9 mouse cellular contexts compared by ENCODE assay signal in genomic region chr8:94377714-94378205, GRCm38 (mm10). TPM values are rescaled to one million over a fixed set of nuclear protein-coding genes. Genes with fewer than 3 reads are reported as not detected.
DNase-seq lines count a peak whose midpoint lies in the region; ATAC-seq and TF ChIP-seq lines count a peak whose summit lies in the region.
"Had no signal": no experiment of that assay in that cellular context is flagged by ENCODE, and none has a peak within 500 bp of the region (broad histone marks: within the 10 kb centered on the region; RNA-seq: fewer than 3 reads in every experiment).

No protein-coding gene starts in this region.

- H3K4me2 ChIP-seq in hindbrain, postnatal 0 days (ENCODE audit: low read depth, low read length), result no peak overlapping the region
- H3K4me2 ChIP-seq in heart, embryonic 16.5 days (ENCODE audit: low read depth, low read length), result no peak overlapping the region
- no peak overlapping the region for H3K4me2 ChIP-seq in limb, embryonic 14.5 days (replicated peaks; ENCODE audit: low read depth, low read length, severe bottlenecking)
- H3K4me2 ChIP-seq: embryonic facial prominence, embryonic 15.5 days had no signal

- ATAC-seq in hindbrain, postnatal 0 days, result no peak
- peak; percentile 65; the same call in 1 of the 2 replicates for ATAC-seq in heart, embryonic 16.5 days (replicated peaks; ENCODE audit: extremely low read depth, insufficient read depth, low FRiP score)
- ATAC-seq in limb, embryonic 14.5 days (ENCODE audit: low FRiP score, low read depth), result peak; percentile 88

- WGBS in hindbrain, postnatal 0 days, result 51% methylated on average over 11 of the region's 11 CpGs
- 75% methylated on average over 11 of the region's 11 CpGs for WGBS in hindbrain, embryonic 10.5 days
- WGBS in heart, embryonic 16.5 days, result 43% methylated on average over 11 of the region's 11 CpGs
- 36% methylated on average over 11 of the region's 11 CpGs for WGBS in limb, embryonic 14.5 days
- 20% methylated on average over 11 of the region's 11 CpGs for WGBS in small intestine, adult 2 months

- TF ChIP-seq CTCF in hindbrain, postnatal 0 days (IDR thresholded peaks at IDR 0.05; ENCODE audit: low read depth), result no peak
- no peak for TF ChIP-seq CTCF in small intestine, adult 2 months (IDR thresholded peaks at IDR 0.05; ENCODE audit: extremely low read depth, insufficient read length, insufficient replicate concordance, low read depth, low read length)

- H3K4me3 ChIP-seq in hindbrain, postnatal 0 days (ENCODE audit: low read length), result no peak overlapping the region
- no peak overlapping the region for H3K4me3 ChIP-seq in hindbrain, embryonic 10.5 days
- H3K4me3 ChIP-seq in heart, embryonic 16.5 days (ENCODE audit: low read length), result no peak overlapping the region
- no peak overlapping the region for H3K4me3 ChIP-seq in limb, embryonic 14.5 days (replicated peaks; ENCODE audit: low read length)
- H3K4me3 ChIP-seq in small intestine, adult 2 months (ENCODE audit: low read depth, low read length), result peak overlapping the region; percentile 37
- H3K4me3 ChIP-seq: embryonic facial prominence, embryonic 15.5 days had no signal

- no peaks in the 10 kb centered on the region for H3K9me3 ChIP-seq in hindbrain, postnatal 0 days (ENCODE audit: low read length)
- no peaks in the 10 kb centered on the region for H3K9me3 ChIP-seq in hindbrain, embryonic 10.5 days
- no peaks in the 10 kb centered on the region for H3K9me3 ChIP-seq in heart, embryonic 16.5 days (replicated peaks; ENCODE audit: control insufficient read depth, low read length)
- no peaks in the 10 kb centered on the region for H3K9me3 ChIP-seq in limb, embryonic 14.5 days (ENCODE audit: control insufficient read depth, low read length)
- H3K9me3 ChIP-seq: embryonic facial prominence, embryonic 15.5 days had no signal

- no peaks in the 10 kb centered on the region for H3K27me3 ChIP-seq in hindbrain, postnatal 0 days (ENCODE audit: insufficient read depth, low read length)
- no peaks in the 10 kb centered on the region for H3K27me3 ChIP-seq in hindbrain, embryonic 10.5 days (ENCODE audit: insufficient read depth, poor library complexity, severe bottlenecking)
- no peaks in the 10 kb centered on the region for H3K27me3 ChIP-seq in heart, embryonic 16.5 days (ENCODE audit: control insufficient read depth, insufficient read depth, low read length)
- no peaks in the 10 kb centered on the region for H3K27me3 ChIP-seq in limb, embryonic 14.5 days (ENCODE audit: control insufficient read depth, insufficient read depth, low read length)
- no peaks in the 10 kb centered on the region for H3K27me3 ChIP-seq in small intestine, adult 2 months (ENCODE audit: control insufficient read depth, insufficient read depth, low read length)
- H3K27me3 ChIP-seq: embryonic facial prominence, embryonic 15.5 days had no signal

- intact Hi-C loops in left cerebral cortex, postnatal 25 days (cut with DNase I), result no loop called here

- no peak for TF ChIP-seq POLR2A in limb, embryonic 14.5 days (IDR thresholded peaks at IDR 0.05; ENCODE audit: borderline replicate concordance, extremely low read depth, insufficient read depth, insufficient read length)
- TF ChIP-seq POLR2A in small intestine, adult 2 months (IDR thresholded peaks at IDR 0.05; ENCODE audit: low read depth, low read length), result no peak

- peaks cover 4% of the 10 kb centered on the region; the same call in 1 of the 2 replicates for H3K4me1 ChIP-seq in hindbrain, postnatal 0 days (ENCODE audit: insufficient read depth, low read length)
- H3K4me1 ChIP-seq in hindbrain, embryonic 10.5 days (replicated peaks), result no peaks in the 10 kb centered on the region
- peaks cover 13% of the 10 kb centered on the region for H3K4me1 ChIP-seq in heart, embryonic 16.5 days (ENCODE audit: control insufficient read depth, insufficient read depth, low read length)
- H3K4me1 ChIP-seq in limb, embryonic 14.5 days (ENCODE audit: control insufficient read depth, insufficient read depth, low read length), result peaks cover 4% of the 10 kb centered on the region; the same call in 1 of the 2 replicates
- H3K4me1 ChIP-seq in small intestine, adult 2 months (ENCODE audit: control insufficient read depth, insufficient read depth, insufficient read length, low read length), result peaks cover 29% of the 10 kb centered on the region
- H3K4me1 ChIP-seq: embryonic facial prominence, embryonic 15.5 days had no signal

- peak; percentile 17 for DNase-seq in hindbrain, postnatal 0 days (ENCODE audit: low spot score)
- DNase-seq in hindbrain, embryonic 10.5 days (ENCODE audit: low spot score), result no peak
- DNase-seq in limb, embryonic 14.5 days (ENCODE audit: low spot score), result peak; percentile 67
- DNase-seq in natural killer cell, adult 2 months (ENCODE audit: low spot score in 2 of 2), result no peak
- DNase-seq in thymus, adult 18-20 months, result no peak
- DNase-seq in left cerebral cortex, postnatal 25 days (ENCODE audit: low spot score in 2 of 2), result no peak

- no peak overlapping the region for H3K9ac ChIP-seq in hindbrain, postnatal 0 days (replicated peaks; ENCODE audit: low read length)
- no peak overlapping the region for H3K9ac ChIP-seq in heart, embryonic 16.5 days (ENCODE audit: low read length)
- no peak overlapping the region for H3K9ac ChIP-seq in limb, embryonic 14.5 days (ENCODE audit: low read depth, low read length, severe bottlenecking)
- H3K9ac ChIP-seq: embryonic facial prominence, embryonic 15.5 days had no signal

- peak overlapping the region; percentile 11; the same call in 1 of the 2 replicates for H3K27ac ChIP-seq in hindbrain, postnatal 0 days
- no peak overlapping the region for H3K27ac ChIP-seq in hindbrain, embryonic 10.5 days
- peak overlapping the region; percentile 28 for H3K27ac ChIP-seq in heart, embryonic 16.5 days (ENCODE audit: low read length)
- H3K27ac ChIP-seq in limb, embryonic 14.5 days (replicated peaks; ENCODE audit: low read depth, low read length), result peak overlapping the region; percentile 40; the same call in 1 of the 2 replicates
- peak overlapping the region; percentile 90 for H3K27ac ChIP-seq in small intestine, adult 2 months (ENCODE audit: insufficient read depth, low read depth, low read length)
- H3K27ac ChIP-seq: embryonic facial prominence, embryonic 15.5 days had no signal

- no peaks in the 10 kb centered on the region for H3K36me3 ChIP-seq in hindbrain, postnatal 0 days (ENCODE audit: insufficient read depth, low read length)
- H3K36me3 ChIP-seq in hindbrain, embryonic 10.5 days, result no peaks in the 10 kb centered on the region
- no peaks in the 10 kb centered on the region for H3K36me3 ChIP-seq in heart, embryonic 16.5 days (ENCODE audit: control insufficient read depth, insufficient read depth)
- no peaks in the 10 kb centered on the region for H3K36me3 ChIP-seq in limb, embryonic 14.5 days (ENCODE audit: control insufficient read depth, insufficient read depth, low read length)
- H3K36me3 ChIP-seq in small intestine, adult 2 months (ENCODE audit: control insufficient read depth, insufficient read depth, low read length), result no peaks in the 10 kb centered on the region
- H3K36me3 ChIP-seq: embryonic facial prominence, embryonic 15.5 days had no signal

RNA-seq across cellular contexts. Expression of gene Herpud1, which starts 8.5 kb away (rescaled TPM):
- total RNA-seq in hindbrain, postnatal 0 days (2014; rRNA removed), result 87.1 and 87.9 TPM in 2 replicates
- 65.2 and 65.6 TPM in 2 replicates for polyA plus RNA-seq in hindbrain, postnatal 0 days (2015; fragmentation: Nextera tagmentation; extraction: Ambion mirVana)
- polyA plus RNA-seq in hindbrain, embryonic 10.5 days (2016; fragmentation: Nextera tagmentation; extraction: Ambion mirVana), result 57.3 and 59.5 TPM in 2 replicates
- 107 and 120 TPM in 2 replicates for polyA plus RNA-seq in heart, embryonic 16.5 days (2015; fragmentation: Nextera tagmentation; extraction: Ambion mirVana)
- 72.9 and 86.3 TPM in 2 replicates for polyA plus RNA-seq in limb, embryonic 14.5 days (2012; rRNA removed)
- 76.8 and 84.1 TPM in 2 replicates for polyA plus RNA-seq in limb, embryonic 14.5 days (2014; fragmentation: Nextera tagmentation; extraction: Ambion mirVana)
- polyA plus RNA-seq in small intestine, adult 2 months (2012; rRNA removed), result 302 and 331 TPM in 2 replicates
- total RNA-seq in left cerebral cortex, postnatal 25 days (2021), result 10 to 100 TPM; 58.1 to 61.1 TPM

RNA-seq across cellular contexts. Expression of gene Slc12a3, which starts 48.8 kb away (rescaled TPM):
- 0.05 TPM in 1 of 2 replicates, not detected in the other for total RNA-seq in hindbrain, postnatal 0 days (2014; rRNA removed)
- polyA plus RNA-seq in hindbrain, postnatal 0 days (2015; fragmentation: Nextera tagmentation; extraction: Ambion mirVana), result 0.06 and 0.21 TPM in 2 replicates
- 0.09 TPM in 1 of 2 replicates, not detected in the other for polyA plus RNA-seq in hindbrain, embryonic 10.5 days (2016; fragmentation: Nextera tagmentation; extraction: Ambion mirVana)
- not detected in 2 replicates for polyA plus RNA-seq in heart, embryonic 16.5 days (2015; fragmentation: Nextera tagmentation; extraction: Ambion mirVana)
- polyA plus RNA-seq in limb, embryonic 14.5 days (2012; rRNA removed), result 0.08 and 0.10 TPM in 2 replicates
- not detected in 2 replicates for polyA plus RNA-seq in limb, embryonic 14.5 days (2014; fragmentation: Nextera tagmentation; extraction: Ambion mirVana)
- 0.06 and 0.22 TPM in 2 replicates for polyA plus RNA-seq in small intestine, adult 2 months (2012; rRNA removed)
- under 1 TPM; 0.27 to 0.41 TPM for total RNA-seq in left cerebral cortex, postnatal 25 days (2021)

RNA-seq across cellular contexts. Expression of gene Nlrc5, which starts 56.4 kb away (rescaled TPM):
- 0.83 and 0.89 TPM in 2 replicates for total RNA-seq in hindbrain, postnatal 0 days (2014; rRNA removed)
- 0.38 and 0.83 TPM in 2 replicates for polyA plus RNA-seq in hindbrain, postnatal 0 days (2015; fragmentation: Nextera tagmentation; extraction: Ambion mirVana)
- polyA plus RNA-seq in hindbrain, embryonic 10.5 days (2016; fragmentation: Nextera tagmentation; extraction: Ambion mirVana), result 0.20 TPM in 1 of 2 replicates, not detected in the other
- 0.51 and 1.1 TPM in 2 replicates for polyA plus RNA-seq in heart, embryonic 16.5 days (2015; fragmentation: Nextera tagmentation; extraction: Ambion mirVana)
- 0.28 and 0.35 TPM in 2 replicates for polyA plus RNA-seq in limb, embryonic 14.5 days (2012; rRNA removed)
- polyA plus RNA-seq in limb, embryonic 14.5 days (2014; fragmentation: Nextera tagmentation; extraction: Ambion mirVana), result 0.23 and 0.48 TPM in 2 replicates
- 3.4 and 7.4 TPM in 2 replicates for polyA plus RNA-seq in small intestine, adult 2 months (2012; rRNA removed)
- total RNA-seq in left cerebral cortex, postnatal 25 days (2021), result under 1 TPM; 0.21 to 0.71 TPM

Comparison
In these comparisons a context has a peak if more than half of its experiments do, and no peak if none do; other contexts are left out.
1. DNase-seq: peak in hindbrain, postnatal 0 days (single experiment) and limb, embryonic 14.5 days (single experiment); none in hindbrain, embryonic 10.5 days (single experiment), natural killer cell, adult 2 months (0 of 2), thymus, adult 18-20 months (0 of 2) and left cerebral cortex, postnatal 25 days (0 of 2).